Mouse (Mus musculus) forebrain, embryonic 11.5 days (tissue): ENCODE measurements at regions not wholly inside any gene's neighbourhood (a gene's known extent, or its start where the extent isn't known, plus 50 kb on each side); places are given as distances from the start of the nearest gene placed in this dataset.

Experiments used
- ATAC-seq: fragments of 200-750 bp; cut with Nextera tagmentation; replicated peaks from 2 replicates; pipeline ENCODE4 v1.8.0; 2017; ENCODE audit warnings: moderate TSS enrichment; ENCODE audit not compliant: low FRiP score
- DNase-seq: peaks from one replicate; pipeline ENCODE4 v3.0.0-alpha.2; 2017; ENCODE audit warnings: low spot score
- H3K27ac ChIP-seq: fragments of 300-500 bp; sonication (generic); 2 replicates; pipeline ENCODE4 v1.5.1; 2014; ENCODE audit warnings: low read depth, low read length
- H3K27me3 ChIP-seq: fragments of 300-500 bp; sonication (generic); 2 replicates; pipeline ENCODE4 v1.6.1; 2014; ENCODE audit warnings: mild to moderate bottlenecking, low read length, mixed read lengths; ENCODE audit not compliant: control insufficient read depth, insufficient read depth
- H3K36me3 ChIP-seq: fragments of 300-500 bp; sonication (generic); 2 replicates; pipeline ENCODE4 v1.6.1; 2014; ENCODE audit warnings: mild to moderate bottlenecking, low read length, moderate library complexity, mixed read lengths; ENCODE audit not compliant: control insufficient read depth, insufficient read depth
- H3K4me1 ChIP-seq: fragments of 300-500 bp; sonication (generic); replicated peaks from 2 replicates; pipeline ENCODE4 v1.6.1; 2014; ENCODE audit warnings: low read length, mixed read lengths; ENCODE audit not compliant: control insufficient read depth, insufficient read depth
- H3K4me2 ChIP-seq: fragments of 300-500 bp; sonication (generic); 2 replicates; pipeline ENCODE4 v1.6.1; 2014; ENCODE audit warnings: low read depth, mild to moderate bottlenecking, low read length, moderate library complexity, mixed read lengths; ENCODE audit not compliant: severe bottlenecking
- H3K4me3 ChIP-seq: fragments of 300-500 bp; sonication (generic); 2 replicates; pipeline ENCODE4 v1.5.1; 2014; ENCODE audit warnings: low read depth, low read length
- H3K9ac ChIP-seq: fragments of 300-500 bp; sonication (generic); 2 replicates; pipeline ENCODE4 v1.6.1; 2014; ENCODE audit warnings: low read length
- H3K9me3 ChIP-seq: fragments of 300-500 bp; sonication (generic); 2 replicates; pipeline ENCODE4 v1.6.1; 2016; ENCODE audit warnings: low read length, mixed read lengths; ENCODE audit not compliant: control insufficient read depth
- WGBS: fragments of 180-500 bp; shearing (Covaris S2); extraction: QIAGEN DNeasy Blood & Tissue Kit; methylation state at CpG from one replicate; pipeline ENCODE4 v1.1.7; 2014; 5-methylcytosine and 5-hydroxymethylcytosine counted together

GRCm38 (mm10) chr9:79004296-79004980, 389.1 kb downstream of the Cd109 start:
- no peak for ATAC-seq
- H3K36me3 ChIP-seq: no peaks in the 10 kb centered on the region

GRCm38 (mm10) chr9:79022291-79022690, 406.9 kb downstream of the Cd109 start:
- WGBS: 89% methylated on average over 2 of the region's 2 CpGs

More at GRCm38 (mm10) chr9:79004296-79004980, 389.1 kb downstream of the Cd109 start:
- Histone ChIP-seq H3K27me3 (no peaks in the 10 kb centered on the region), H3K9me3 (no peaks in the 10 kb centered on the region), H3K4me3 (no peak overlapping the region), H3K4me2 (no peak overlapping the region), H3K9ac (no peak overlapping the region), H3K4me1 (no peaks in the 10 kb centered on the region), H3K27ac (no peak overlapping the region)
- 87% methylated on average over 3 of the region's 3 CpGs for WGBS
- no peak for DNase-seq

GRCm38 (mm10) chr9:79028234-79028633, 412.9 kb downstream of the Cd109 start:
- ATAC-seq: no peak
- Histone ChIP-seq H3K36me3 (no peaks in the 10 kb centered on the region), H3K4me1 (no peaks in the 10 kb centered on the region), H3K27me3 (no peaks in the 10 kb centered on the region), H3K4me3 (no peak overlapping the region), H3K9me3 (no peaks in the 10 kb centered on the region), H3K4me2 (no peak overlapping the region), H3K9ac (no peak overlapping the region), H3K27ac (no peak overlapping the region)
- WGBS: 85% methylated on average over 6 of the region's 6 CpGs
- DNase-seq: no peak

More at GRCm38 (mm10) chr9:79022291-79022690, 406.9 kb downstream of the Cd109 start:
- DNase-seq (no peak), ATAC-seq (no peak)
- no peaks in the 10 kb centered on the region for H3K4me1 ChIP-seq
- no peak overlapping the region for H3K27ac ChIP-seq
- H3K27me3 ChIP-seq: no peaks in the 10 kb centered on the region
- H3K9ac ChIP-seq: no peak overlapping the region
- H3K9me3 ChIP-seq: no peaks in the 10 kb centered on the region
- no peak overlapping the region for H3K4me2 ChIP-seq
- H3K4me3 ChIP-seq: no peak overlapping the region
- H3K36me3 ChIP-seq: no peaks in the 10 kb centered on the region

- Histone ChIP-seq H3K27me3 (no peaks in the 10 kb centered on the region), H3K4me1 (no peaks in the 10 kb centered on the region), H3K27ac (no peak overlapping the region), H3K9ac (no peak overlapping the region), H3K9me3 (no peaks in the 10 kb centered on the region), H3K4me2 (no peak overlapping the region), H3K36me3 (no peaks in the 10 kb centered on the region), H3K4me3 (no peak overlapping the region)
- 88% methylated on average over 9 of the region's 9 CpGs for WGBS
- ATAC-seq: no peak
- no peak for DNase-seq
These were observed 414.1 kb downstream of the Cd109 start for GRCm38 (mm10) chr9:79029456-79029855.

GRCm38 (mm10) chr9:79035677-79036076, 420.3 kb downstream of the Cd109 start:
- Histone ChIP-seq H3K4me2 (no peak overlapping the region), H3K27ac (no peak overlapping the region), H3K4me1 (no peaks in the 10 kb centered on the region), H3K36me3 (no peaks in the 10 kb centered on the region), H3K4me3 (no peak overlapping the region), H3K27me3 (no peaks in the 10 kb centered on the region), H3K9ac (no peak overlapping the region), H3K9me3 (no peaks in the 10 kb centered on the region)
- ATAC-seq (no peak), DNase-seq (no peak)
- 76% methylated on average over 2 of the region's 2 CpGs for WGBS

- 85% methylated on average over 1 of the region's 1 CpGs for WGBS
- no peaks in the 10 kb centered on the region for H3K9me3 ChIP-seq
- no peak overlapping the region for H3K4me2 ChIP-seq
- H3K9ac ChIP-seq: no peak overlapping the region
- DNase-seq (no peak), ATAC-seq (no peak)
- no peaks in the 10 kb centered on the region for H3K36me3 ChIP-seq
- no peak overlapping the region for H3K27ac ChIP-seq
- H3K4me1 ChIP-seq: no peaks in the 10 kb centered on the region
- no peak overlapping the region for H3K4me3 ChIP-seq
- no peaks in the 10 kb centered on the region for H3K27me3 ChIP-seq
These were observed 421.7 kb downstream of the Cd109 start for GRCm38 (mm10) chr9:79037054-79037453.

GRCm38 (mm10) chr9:79038971-79039370, 423.6 kb downstream of the Cd109 start:
- Histone ChIP-seq H3K9ac (no peak overlapping the region), H3K27ac (no peak overlapping the region), H3K36me3 (no peaks in the 10 kb centered on the region), H3K9me3 (no peaks in the 10 kb centered on the region), H3K4me3 (no peak overlapping the region), H3K4me1 (no peaks in the 10 kb centered on the region), H3K27me3 (no peaks in the 10 kb centered on the region), H3K4me2 (no peak overlapping the region)
- ATAC-seq (no peak), DNase-seq (no peak)
- 87% methylated on average over 4 of the region's 4 CpGs for WGBS

GRCm38 (mm10) chr9:79044344-79044743, 429.0 kb downstream of the Cd109 start:
- Histone ChIP-seq H3K4me3 (no peak overlapping the region), H3K4me1 (no peaks in the 10 kb centered on the region), H3K9ac (no peak overlapping the region), H3K9me3 (no peaks in the 10 kb centered on the region), H3K27ac (no peak overlapping the region), H3K4me2 (no peak overlapping the region), H3K27me3 (no peaks in the 10 kb centered on the region), H3K36me3 (no peaks in the 10 kb centered on the region)
- 95% methylated on average over 1 of the region's 1 CpGs for WGBS
- ATAC-seq: 0 out of 2 replicates have a peak, but pooled peaks have one; percentile 27
- no peak for DNase-seq

- H3K4me1 ChIP-seq: no peaks in the 10 kb centered on the region
- no peaks in the 10 kb centered on the region for H3K27me3 ChIP-seq
- WGBS: 8% methylated on average over 2 of the region's 2 CpGs
- ATAC-seq: no peak
- H3K9me3 ChIP-seq: no peaks in the 10 kb centered on the region
- H3K4me2 ChIP-seq: no peak overlapping the region
- H3K36me3 ChIP-seq: no peaks in the 10 kb centered on the region
- no peak overlapping the region for H3K4me3 ChIP-seq
- DNase-seq: peak; percentile 63
- H3K9ac ChIP-seq: no peak overlapping the region
- no peak overlapping the region for H3K27ac ChIP-seq
These were observed 430.0 kb downstream of the Cd109 start for GRCm38 (mm10) chr9:79045314-79045713.
